Mouse (Mus musculus): ENCODE results near the gene Fgfr2.

DNA sequence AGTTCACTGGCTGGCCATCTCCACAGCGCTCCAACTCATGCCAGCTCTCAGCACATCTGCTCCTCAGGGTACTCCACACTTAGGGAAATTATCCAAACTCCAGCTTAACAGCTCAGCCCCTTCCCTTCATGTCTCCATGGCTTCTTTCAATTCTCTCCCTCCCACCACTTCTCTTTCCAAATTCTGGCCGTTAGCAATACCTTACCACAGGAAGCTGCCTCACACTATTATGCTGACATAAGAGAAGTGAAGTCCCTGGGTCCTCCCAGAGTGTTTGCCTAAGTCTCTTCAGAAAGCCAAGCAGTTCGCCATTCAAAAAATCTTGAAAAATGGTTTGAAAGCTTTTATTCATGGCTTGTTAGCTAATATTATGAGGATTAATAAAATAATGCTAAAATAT, 2649.3 kb downstream of the Fgfr2 start:
- TF ChIP-seq POLR2A (IDR thresholded peaks at IDR 0.05; ENCODE audit: insufficient read length, low read depth), result no peak
- no peak for TF ChIP-seq POLR2AphosphoS2 (IDR thresholded peaks at IDR 0.05; ENCODE audit: insufficient read length, low read depth)
- TF ChIP-seq E2F4 (IDR thresholded peaks at IDR 0.05; ENCODE audit: insufficient read depth), result no peak
- TF ChIP-seq USF1 (IDR thresholded peaks at IDR 0.05; ENCODE audit: low read depth), result no peak
- TF ChIP-seq REST (IDR thresholded peaks at IDR 0.05; ENCODE audit: insufficient read depth, insufficient read length), result no peak
